Mouse (Mus musculus) adrenal gland, adult 8-10 months (tissue): Measurements from ENCODE around the gene Atl1. TPM values are rescaled to one million over a fixed set of nuclear protein-coding genes. Genes with fewer than 3 reads are reported as not detected.

Experiments used
- DNase-seq: peaks from one replicate; pipeline ENCODE4 v3.0.0; 2022
- total RNA-seq, 4 experiments: library from RNA; stranded (reverse); gene quantifications; 2 replicates each; pipeline ENCODE4 v1.2.4; 2022

The Atl1 gene
- total RNA-seq, 4 experiments from 2014 or later, result 6.6 to 19.5 (median 13.0) TPM

- DNase-seq, result no peak
Measured at GRCm38 (mm10) chr12:69885170-69885923, 7.1 kb upstream of the Atl1 start.

DNA sequence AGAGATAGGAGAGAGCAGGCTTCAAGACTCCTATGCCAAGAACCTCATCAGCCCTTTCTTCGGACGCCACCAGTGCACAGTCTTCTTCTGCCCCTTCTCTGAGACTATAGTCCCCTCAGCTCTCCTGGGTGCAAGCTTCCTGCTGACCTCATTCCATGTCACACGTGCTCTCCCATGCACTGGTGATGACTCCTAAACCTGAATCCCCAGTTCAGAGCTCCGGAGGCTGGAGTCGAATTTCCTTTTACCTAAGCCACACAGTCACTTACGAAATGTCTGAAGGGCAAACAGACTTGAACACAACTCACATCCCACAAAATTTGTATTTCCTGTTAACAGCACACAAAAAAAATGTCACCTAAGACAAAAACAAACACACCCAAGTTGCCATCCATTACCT, 4.6 kb upstream of the Atl1 start:
- no peak for DNase-seq

- DNase-seq, result no peak
Measured at GRCm38 (mm10) chr12:69888345-69888744, 4.1 kb upstream of the Atl1 start.

DNA sequence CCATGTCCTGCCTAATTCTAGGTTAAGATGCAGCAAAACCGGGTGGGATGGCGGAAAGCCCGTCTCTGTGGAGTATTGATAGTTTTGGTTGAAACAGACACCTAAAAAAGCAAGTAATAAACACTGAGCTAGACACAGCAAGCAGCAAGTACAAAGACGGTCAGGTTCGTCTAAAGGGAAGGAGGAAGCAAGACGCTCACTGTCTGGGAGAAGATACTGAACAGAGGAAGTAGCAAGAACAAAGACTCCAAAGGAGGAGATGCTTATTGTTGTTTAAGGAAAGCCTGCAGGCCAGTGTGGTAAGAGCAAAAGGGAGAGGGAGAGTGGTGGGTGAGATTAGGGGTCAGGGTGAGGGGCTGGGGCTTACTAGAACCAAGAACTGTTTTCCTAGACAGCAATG, 2.4 kb upstream of the Atl1 start:
- DNase-seq, result no peak

DNA sequence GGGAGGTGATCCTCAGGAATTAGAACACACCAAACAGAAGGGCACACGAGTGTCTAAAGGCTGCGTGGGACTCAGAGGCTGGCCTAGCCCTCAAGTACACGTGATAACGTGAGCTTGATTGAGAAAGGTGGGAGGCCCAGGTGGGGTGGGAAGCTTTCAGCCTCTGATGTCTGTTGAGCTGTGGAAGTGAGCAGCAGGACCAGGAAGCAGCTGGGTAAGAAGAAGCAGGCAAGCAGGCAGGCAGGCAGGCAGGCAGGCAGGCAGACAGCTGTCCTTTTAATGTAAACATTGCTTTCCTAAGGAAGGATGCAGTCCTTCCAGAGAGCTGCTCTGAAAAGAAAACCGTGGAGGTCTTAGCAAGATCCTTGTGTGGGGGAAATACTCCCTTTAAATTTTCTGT, 1.9 kb upstream of the Atl1 start:
- DNase-seq, result no peak

DNA sequence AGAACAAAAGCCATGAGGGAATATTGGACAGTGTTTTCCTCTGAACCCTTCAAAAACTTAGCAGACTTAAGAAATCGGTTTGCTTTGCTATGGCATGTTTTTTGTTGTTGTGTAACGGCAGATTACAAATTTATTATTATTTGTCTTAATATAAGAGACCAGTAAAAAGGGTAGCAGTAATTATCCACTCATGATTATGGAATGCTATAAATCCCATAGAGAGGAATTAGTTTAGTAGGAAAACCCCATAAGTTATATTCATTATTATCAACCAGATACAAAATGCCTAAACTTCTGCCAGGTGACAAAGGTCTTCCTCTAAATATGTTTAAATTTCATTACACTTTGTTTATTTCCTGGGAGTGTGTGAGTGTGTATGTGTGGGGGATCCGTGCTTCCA, 693 bp upstream of the Atl1 start:
- DNase-seq, result no peak

DNA sequence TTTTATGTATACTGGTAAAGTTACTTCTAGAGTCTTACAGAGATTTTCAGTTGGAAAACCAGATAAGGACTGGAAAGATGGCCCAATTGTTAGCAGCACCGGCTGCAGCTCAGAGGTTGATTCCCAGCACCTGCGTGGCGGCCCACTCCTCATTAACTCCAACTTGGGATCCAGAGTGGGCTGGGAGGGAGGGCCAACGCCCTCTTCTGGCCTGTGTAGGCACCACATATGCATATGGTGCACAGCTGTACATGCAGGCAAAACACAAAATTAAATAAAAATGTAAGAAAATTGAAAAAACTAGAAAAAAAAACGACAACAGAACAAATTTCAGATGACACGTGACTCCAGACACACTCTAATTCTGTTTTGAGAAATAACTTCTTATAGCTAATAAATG, 1.5 kb downstream of the Atl1 start:
- no peak for DNase-seq

DNA sequence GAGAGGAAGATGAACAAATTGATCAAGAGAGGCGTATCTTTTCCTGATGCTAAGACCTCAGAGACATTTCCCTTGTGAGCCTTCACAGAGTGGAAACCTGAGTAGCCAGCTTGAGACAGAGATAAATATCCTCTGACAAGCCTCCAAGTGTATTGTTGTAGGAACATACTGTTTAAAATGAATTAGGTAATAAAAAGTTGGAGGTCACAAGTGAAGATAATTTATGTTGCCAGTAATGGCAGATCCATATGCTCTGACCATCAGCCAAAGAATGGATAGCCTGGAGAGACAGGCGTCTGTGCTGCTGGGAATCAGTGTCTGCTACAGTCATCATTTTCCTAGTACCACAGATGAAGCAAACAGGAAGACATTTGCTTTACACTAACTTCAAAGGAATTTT, 2.6 kb downstream of the Atl1 start:
- no peak for DNase-seq

DNA sequence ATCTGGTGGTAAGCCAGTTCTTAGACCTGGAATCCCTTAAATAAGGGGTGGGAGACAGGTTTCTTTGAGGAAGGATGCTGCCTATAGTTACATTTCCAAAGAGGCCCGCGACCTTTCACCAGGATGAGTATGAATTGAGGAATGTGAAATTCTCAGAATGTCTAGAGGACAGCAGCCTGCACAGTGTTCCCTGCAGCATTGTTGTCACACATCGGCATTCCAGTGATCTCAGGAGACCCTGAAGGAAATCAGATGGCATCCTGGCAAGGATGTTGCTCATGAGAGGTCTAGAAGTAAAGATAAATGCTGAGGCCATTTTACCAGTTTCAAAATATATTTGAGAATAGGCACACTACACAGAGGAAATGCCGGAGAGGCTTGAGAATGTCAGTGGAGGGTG, 5.7 kb downstream of the Atl1 start:
- no peak for DNase-seq

DNA sequence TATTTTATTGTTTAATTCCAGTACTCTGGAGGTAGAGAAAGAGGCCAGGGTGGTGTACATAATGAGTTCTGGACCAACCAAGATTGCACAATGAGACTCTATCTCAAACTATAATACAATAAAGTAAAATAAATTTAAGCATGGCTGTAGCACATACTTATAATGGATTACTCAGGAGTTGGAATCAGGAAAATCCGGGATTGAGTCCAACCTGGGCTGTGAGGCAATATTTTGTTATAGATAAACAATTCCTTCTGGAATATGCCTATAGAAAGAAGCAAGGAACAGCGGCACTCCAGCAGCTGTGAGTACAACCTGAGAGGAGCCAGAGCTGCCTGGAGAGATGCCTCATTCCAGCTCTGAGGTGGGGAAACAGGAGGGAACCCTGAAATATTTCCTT, 12.6 kb downstream of the Atl1 start:
- no peak for DNase-seq

DNA sequence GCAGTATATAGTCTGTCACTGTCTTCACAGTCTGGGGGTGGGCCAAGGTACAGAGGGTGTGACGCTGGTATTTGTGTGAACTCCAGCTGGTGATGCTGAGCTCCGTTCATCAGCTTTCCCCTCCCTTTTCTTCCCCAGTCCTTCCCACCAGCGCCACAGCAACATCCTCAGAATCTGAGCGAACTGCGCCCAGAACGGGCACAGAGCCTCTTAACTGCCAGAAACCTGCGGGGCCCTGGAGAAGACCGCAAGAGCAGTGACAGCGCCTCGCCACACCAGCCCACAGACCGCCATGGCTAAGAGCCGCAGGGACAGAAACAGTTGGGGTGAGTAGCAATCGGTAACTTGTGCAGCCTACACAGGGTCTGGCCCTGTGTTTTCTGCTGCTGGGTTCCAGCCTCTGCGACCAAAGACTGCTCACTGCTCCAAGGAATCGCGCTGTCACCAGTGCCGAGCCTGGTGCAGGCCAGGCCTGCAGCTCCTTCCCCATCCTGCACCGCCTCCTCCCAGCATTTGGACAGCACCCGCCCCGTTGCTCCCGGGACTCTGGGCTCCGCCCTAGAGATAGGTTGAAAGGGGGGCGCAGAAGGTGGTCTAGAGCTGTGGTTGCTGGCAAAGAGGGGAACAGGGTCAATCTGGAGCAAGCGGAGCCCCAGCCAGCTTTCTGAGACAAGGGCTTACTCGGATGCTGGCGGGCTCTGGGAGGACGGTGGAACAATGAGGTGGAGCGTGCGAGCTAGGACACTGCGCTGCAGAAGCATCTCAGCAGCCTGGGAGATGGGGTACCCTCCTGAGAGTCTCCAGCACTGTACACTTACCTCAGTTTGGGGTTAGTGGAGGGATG, 15.5 kb downstream of the Atl1 start:
- no peak for DNase-seq

DNA sequence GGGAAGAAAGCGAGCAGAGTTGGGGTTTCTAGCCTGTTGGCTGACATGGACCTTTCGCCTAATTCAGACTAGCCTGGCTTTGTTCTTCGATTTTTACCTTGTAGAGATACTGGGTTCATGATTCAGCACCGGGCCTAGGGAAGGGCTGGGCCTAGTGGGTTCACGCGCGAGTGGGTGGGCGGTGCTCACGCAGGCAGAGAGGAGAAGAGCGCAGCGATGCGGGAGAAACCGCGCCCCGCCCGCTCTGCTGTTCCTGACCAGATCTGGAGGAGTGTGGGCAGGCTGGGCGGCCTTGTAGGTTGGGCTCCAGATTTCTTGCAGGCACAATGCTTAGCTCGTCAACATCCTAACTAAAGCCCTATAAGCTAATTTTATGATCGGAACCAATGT, 16.1 kb downstream of the Atl1 start:
- no peak for DNase-seq

DNA sequence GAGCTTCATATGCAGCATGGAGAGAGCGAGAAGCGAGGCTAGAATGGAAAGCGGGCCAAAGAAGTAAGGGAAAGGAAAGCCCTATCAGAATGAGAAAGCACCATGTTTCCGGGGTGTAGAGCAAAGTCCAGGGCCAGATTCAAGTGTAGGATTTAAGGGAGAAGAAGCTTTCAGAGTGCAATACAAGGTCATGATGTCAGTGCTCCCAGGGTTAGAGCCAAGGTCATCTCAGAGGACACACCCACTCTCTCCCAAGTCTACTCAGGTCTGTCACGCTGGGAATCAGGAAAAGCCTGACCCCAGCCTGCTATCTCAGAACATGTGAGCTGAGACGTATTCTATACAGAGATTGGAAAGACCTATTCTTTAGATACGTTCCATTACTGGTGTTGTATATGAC, 19.5 kb downstream of the Atl1 start:
- no peak for DNase-seq

DNA sequence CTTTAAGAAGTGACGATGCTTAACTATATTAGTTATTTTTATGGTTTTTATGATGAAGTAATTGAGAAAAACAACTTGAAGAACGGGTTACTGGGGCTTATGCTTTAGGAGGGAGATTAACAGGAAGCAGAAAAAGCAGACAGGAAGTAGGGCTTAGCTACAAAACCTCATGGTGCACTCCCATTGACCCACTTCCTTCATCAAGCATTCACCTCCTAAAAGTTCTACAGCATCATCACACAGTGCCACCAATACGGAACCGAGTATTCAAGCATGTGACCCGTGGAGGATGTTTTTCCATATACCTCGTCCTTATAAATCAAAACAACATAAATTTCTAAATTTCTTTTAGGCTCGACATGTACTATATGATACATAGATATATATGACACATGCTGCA, 20.3 kb downstream of the Atl1 start:
- DNase-seq, result no peak

DNA sequence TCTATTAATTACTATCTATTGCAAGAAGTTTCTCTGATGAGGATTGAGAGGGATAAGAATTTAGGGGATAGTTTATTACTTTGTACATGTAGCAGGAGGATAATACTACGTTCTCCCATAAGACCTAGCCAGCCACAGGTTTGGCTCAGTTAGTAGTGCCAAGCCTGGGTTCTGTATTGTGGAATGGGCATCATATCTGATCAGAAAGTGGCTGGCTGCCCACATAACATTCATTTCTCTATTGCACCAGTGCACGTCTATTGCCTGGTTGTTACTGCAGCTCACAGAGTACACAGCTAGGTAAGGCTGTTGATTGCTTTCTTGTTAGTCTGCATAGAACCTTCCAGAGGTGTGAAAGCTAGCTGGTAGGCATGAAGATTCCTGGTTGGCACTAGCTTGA, 25.5 kb downstream of the Atl1 start:
- no peak for DNase-seq

DNA sequence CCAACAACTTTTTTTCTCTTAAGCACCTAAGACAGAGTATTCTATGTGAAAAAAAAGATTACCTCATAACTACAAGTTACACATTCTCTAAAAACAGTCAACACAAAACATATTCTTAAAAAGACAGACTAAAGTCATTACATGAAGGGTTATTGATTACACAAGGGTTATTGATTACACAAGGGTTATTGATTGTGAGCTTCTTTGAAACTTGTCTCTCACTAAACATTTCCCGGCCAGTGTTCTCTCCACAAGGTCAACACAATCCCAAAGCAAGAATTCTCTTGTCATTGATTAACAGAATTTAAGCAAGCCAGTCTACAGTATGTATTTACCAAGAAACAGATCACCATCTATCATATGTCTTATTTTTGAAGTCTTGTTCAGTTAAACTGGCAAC, 29.7 kb downstream of the Atl1 start:
- DNase-seq, result no peak

DNA sequence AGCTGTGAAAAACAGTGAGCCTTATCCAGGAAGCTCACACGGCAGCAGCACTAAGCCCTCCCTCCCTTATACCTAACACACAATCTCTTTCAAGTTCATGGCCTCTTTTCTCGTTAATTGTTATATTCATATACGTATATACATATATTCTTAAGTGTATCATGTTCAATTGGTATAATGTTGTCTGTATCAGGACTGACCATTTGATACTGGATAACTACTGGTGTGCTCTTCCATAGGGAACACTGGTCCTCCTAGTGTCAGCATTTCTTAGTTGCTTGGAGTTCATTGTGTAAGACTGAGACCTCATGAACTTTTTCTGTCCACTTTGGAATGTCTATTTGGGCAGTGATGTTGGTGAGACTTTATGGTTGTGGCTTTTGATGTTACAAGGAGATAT, 30.7 kb downstream of the Atl1 start:
- no peak for DNase-seq

- no peak for DNase-seq
Measured at GRCm38 (mm10) chr12:69923603-69924002, 31.2 kb downstream of the Atl1 start.

- no peak for DNase-seq
Measured at GRCm38 (mm10) chr12:69924012-69924411, 31.6 kb downstream of the Atl1 start.

DNA sequence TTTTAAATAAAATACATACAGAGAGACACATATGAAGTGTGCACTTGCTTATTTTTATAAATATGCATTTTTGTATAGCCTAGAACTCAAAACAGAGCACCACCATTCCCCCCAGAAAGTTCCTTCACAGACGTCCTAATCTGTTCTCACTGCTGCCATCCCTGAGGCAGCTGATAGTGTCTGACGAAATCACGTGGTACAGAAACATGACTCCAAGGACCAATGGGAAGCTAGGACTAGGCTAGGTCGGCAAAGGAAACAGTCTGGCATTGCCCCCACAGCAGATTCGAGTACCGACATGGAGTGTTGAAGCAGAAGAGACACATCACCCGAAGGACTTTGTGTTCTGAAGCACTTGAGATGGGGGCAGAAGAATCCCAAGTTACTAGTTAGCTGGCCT, 34.3 kb downstream of the Atl1 start:
- DNase-seq, result no peak

- no peak for DNase-seq
Measured at GRCm38 (mm10) chr12:69937731-69938130, 45.3 kb downstream of the Atl1 start.

DNA sequence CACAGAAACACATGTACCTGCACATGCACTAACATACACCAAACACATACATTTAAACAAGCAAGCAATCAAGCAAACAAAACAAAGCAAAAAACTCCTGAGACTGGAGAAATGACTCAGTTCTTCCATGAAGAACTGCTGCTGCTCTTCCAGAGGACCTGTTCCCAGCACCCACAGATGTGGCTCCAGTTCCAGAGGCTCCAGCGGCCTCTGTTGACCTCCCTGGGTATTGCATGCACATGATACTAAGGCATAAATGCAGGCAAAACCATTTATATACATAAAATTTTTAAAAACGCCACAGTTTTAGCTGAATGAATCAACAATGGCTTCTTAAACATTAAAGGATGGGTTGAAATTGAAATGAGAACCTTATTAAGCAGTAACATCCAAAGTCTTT, 46.9 kb downstream of the Atl1 start:
- no peak for DNase-seq

GRCm38 (mm10) chr12:69941655-69942329, 49.4 kb downstream of the Atl1 start:
- no peak for DNase-seq

DNA sequence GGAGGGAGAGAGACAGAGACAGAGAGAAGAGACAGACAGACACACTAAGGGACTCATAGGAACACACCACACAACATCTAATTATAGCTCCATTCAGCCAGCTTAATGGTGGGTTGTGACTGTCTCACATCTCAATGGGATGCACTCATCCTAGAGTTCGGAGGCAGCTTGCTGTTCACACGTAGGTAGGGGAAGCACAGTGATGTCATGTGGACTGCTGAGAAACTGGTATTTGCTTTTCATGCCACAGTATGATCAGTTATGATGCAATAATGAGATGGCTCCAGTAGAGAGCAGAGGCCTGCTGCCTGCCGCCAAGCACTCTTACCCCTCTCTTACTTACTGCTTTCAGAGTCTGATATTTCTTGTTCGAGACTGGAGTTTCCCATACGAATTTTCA, 53.4 kb downstream of the Atl1 start:
- no peak for DNase-seq
